Mouse (Mus musculus): ENCODE measurements around the gene Unc79. TPM values are rescaled to one million over a fixed set of nuclear protein-coding genes. Genes with fewer than 3 reads are reported as not detected.

Gene Unc79
- polyA plus RNA-seq, 1 experiment from 2014 or later: 0.36 TPM

GRCm38 (mm10) chr12:103143798-103144565 lies 195.3 kb downstream of the Unc79 start:
- no peaks in the 10 kb centered on the region for H3K36me3 ChIP-seq (replicated peaks)
- WGBS: 37% methylated on average over 9 of the region's 9 CpGs
- no peak overlapping the region for H3K27ac ChIP-seq
- H3K9me3 ChIP-seq: peaks cover 5% of the 10 kb centered on the region
- no peaks in the 10 kb centered on the region for H3K4me1 ChIP-seq
- no peaks in the 10 kb centered on the region for H3K27me3 ChIP-seq (ENCODE audit: poor library complexity, severe bottlenecking)
- H3K4me3 ChIP-seq: no peak overlapping the region
- peak; percentile 53 for DNase-seq (ENCODE audit: extremely low spot score, low spot score)

DNA sequence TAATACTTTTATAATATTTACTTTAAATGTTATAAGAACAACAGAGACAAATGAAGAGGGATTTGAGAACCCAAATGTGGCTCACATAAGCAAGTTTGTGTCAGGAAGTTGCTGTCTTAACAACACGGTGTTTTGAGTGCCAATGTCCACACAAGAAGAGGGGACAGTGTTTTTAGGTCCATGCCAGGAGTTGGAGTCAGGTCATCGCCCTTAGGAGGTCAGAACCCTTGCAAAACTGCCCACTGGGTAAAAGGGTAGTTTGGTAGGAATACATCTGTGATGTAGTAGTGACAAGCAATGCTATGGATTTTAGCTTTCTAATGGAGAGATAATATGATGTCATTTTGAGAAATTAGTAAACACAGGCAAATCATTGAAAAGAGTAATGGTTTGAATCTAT lies 201.6 kb downstream of the Unc79 start:
- 82% methylated on average over 2 of the region's 2 CpGs for WGBS
- no peaks in the 10 kb centered on the region for H3K36me3 ChIP-seq (replicated peaks)
- no peak for DNase-seq (ENCODE audit: extremely low spot score, low spot score)
- H3K4me3 ChIP-seq: no peak overlapping the region
- no peaks in the 10 kb centered on the region for H3K4me1 ChIP-seq
- no peak overlapping the region for H3K27ac ChIP-seq
- no peaks in the 10 kb centered on the region for H3K27me3 ChIP-seq (ENCODE audit: poor library complexity, severe bottlenecking)
- peaks cover 5% of the 10 kb centered on the region for H3K9me3 ChIP-seq

DNA sequence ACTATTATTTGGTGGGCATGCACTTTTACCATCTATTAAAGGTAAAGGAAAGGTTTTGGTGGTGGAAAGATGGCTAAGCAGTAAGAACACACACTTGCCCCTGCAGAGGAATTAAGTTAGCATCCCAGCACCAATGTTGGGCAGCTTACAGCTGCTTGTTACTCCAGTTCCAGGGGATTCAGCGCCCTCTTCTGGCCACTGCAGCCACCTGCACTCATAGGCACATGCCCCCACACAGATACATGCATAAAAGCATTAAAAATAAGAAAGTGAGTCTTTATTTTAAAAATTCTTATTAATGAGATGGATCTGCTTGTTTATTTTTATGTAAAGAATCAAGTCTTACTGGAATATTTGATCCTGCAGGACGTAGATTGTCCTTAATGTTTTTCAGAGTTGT lies 206.3 kb downstream of the Unc79 start:
- no peaks in the 10 kb centered on the region for H3K9me3 ChIP-seq
- H3K4me3 ChIP-seq: no peak overlapping the region
- H3K27me3 ChIP-seq (ENCODE audit: poor library complexity, severe bottlenecking): no peaks in the 10 kb centered on the region
- H3K27ac ChIP-seq: no peak overlapping the region
- 68% methylated on average over 2 of the region's 2 CpGs for WGBS
- H3K36me3 ChIP-seq (replicated peaks): no peaks in the 10 kb centered on the region
- DNase-seq (ENCODE audit: extremely low spot score, low spot score): no peak
- H3K4me1 ChIP-seq: peaks cover 20% of the 10 kb centered on the region

- DNase-seq (ENCODE audit: extremely low spot score, low spot score): no peak
- WGBS: 87% methylated on average over 3 of the region's 3 CpGs
- Histone ChIP-seq H3K36me3 (replicated peaks) (no peaks in the 10 kb centered on the region), H3K4me1 (peaks cover 20% of the 10 kb centered on the region), H3K9me3 (no peaks in the 10 kb centered on the region), H3K27ac (no peak overlapping the region), H3K4me3 (no peak overlapping the region), H3K27me3 (ENCODE audit: poor library complexity, severe bottlenecking) (no peaks in the 10 kb centered on the region)
Observed at GRCm38 (mm10) chr12:103155406-103155805, 206.7 kb downstream of the Unc79 start.

GRCm38 (mm10) chr12:103157129-103157910 lies 208.7 kb downstream of the Unc79 start:
- Histone ChIP-seq H3K27ac (peak overlapping the region; percentile 33; the same call in 1 of the 2 replicates), H3K27me3 (ENCODE audit: poor library complexity, severe bottlenecking) (no peaks in the 10 kb centered on the region), H3K9me3 (no peaks in the 10 kb centered on the region), H3K4me3 (no peak overlapping the region), H3K36me3 (replicated peaks) (no peaks in the 10 kb centered on the region), H3K4me1 (peaks cover 20% of the 10 kb centered on the region)
- no peak for DNase-seq (ENCODE audit: extremely low spot score, low spot score)
- WGBS: 83% methylated on average over 18 of the region's 18 CpGs

- Histone ChIP-seq H3K4me1 (peaks cover 24% of the 10 kb centered on the region), H3K9me3 (no peaks in the 10 kb centered on the region), H3K27ac (no peak overlapping the region), H3K27me3 (ENCODE audit: poor library complexity, severe bottlenecking) (no peaks in the 10 kb centered on the region), H3K4me3 (no peak overlapping the region), H3K36me3 (replicated peaks) (no peaks in the 10 kb centered on the region)
- WGBS: 73% methylated on average over 8 of the region's 8 CpGs
- DNase-seq (ENCODE audit: extremely low spot score, low spot score): no peak
Observed at GRCm38 (mm10) chr12:103159016-103159415, 210.4 kb downstream of the Unc79 start.

- H3K27ac ChIP-seq: no peak overlapping the region
- no peaks in the 10 kb centered on the region for H3K9me3 ChIP-seq
- DNase-seq (ENCODE audit: extremely low spot score, low spot score): no peak
- no peaks in the 10 kb centered on the region for H3K27me3 ChIP-seq (ENCODE audit: poor library complexity, severe bottlenecking)
- 92% methylated on average over 4 of the region's 4 CpGs for WGBS
- peaks cover 38% of the 10 kb centered on the region for H3K4me1 ChIP-seq
- H3K4me3 ChIP-seq: no peak overlapping the region
- no peaks in the 10 kb centered on the region for H3K36me3 ChIP-seq (replicated peaks)
Observed at GRCm38 (mm10) chr12:103160721-103161120, 212.1 kb downstream of the Unc79 start.

- Histone ChIP-seq H3K9me3 (no peaks in the 10 kb centered on the region), H3K4me3 (no peak overlapping the region), H3K27me3 (ENCODE audit: poor library complexity, severe bottlenecking) (no peaks in the 10 kb centered on the region), H3K4me1 (peaks cover 26% of the 10 kb centered on the region), H3K27ac (no peak overlapping the region), H3K36me3 (replicated peaks) (no peaks in the 10 kb centered on the region)
- WGBS: 86% methylated on average over 10 of the region's 10 CpGs
- no peak for DNase-seq (ENCODE audit: extremely low spot score, low spot score)
Observed at GRCm38 (mm10) chr12:103163596-103163995, 214.9 kb downstream of the Unc79 start.

DNA sequence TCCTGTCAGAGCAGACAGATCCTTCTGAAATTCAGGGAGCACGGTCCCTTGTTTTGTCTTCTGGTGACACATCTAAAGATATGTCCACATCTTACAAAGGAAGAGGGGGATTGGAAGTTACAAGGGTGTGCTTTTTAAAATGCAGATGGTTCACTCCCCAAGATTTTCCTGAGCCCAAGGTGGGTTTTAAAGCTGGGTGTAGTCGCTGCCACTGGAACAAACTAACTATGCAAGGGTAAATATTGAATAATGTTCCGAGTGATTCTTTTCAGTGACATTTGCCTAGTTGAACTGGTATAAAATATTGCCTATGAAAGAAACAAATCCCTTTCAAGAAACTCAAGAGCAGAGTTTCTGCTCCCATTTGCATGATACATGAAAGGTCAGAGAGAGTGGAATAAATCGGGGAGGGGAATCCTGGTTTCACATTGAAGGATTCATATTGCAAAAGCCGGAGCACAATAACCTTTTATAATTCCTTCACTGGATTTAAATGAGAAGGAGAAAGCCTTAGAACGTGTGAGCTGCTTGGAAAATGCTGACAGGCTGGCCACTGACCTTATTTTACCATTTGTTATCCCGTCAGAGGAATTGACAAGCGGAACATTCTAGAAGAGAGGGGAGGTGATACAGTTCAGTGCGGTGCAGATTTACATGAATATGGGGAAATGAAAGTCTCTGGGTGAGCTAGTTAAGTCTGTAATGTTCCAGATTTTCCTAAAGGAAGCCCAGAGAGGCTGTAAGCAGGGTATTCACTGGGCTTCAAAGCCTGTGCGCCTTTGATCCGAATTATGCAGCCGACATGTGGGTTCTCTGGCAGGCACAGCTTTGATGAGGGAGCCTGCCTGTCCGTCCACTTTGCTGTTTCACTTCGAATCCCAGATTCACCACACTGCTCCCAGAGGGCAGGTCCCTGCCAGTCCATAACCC lies 215.7 kb downstream of the Unc79 start:
- Histone ChIP-seq H3K9me3 (no peaks in the 10 kb centered on the region), H3K36me3 (replicated peaks) (no peaks in the 10 kb centered on the region), H3K27me3 (ENCODE audit: poor library complexity, severe bottlenecking) (no peaks in the 10 kb centered on the region), H3K27ac (peak overlapping the region; percentile 48; the same call in 1 of the 2 replicates), H3K4me1 (peaks cover 22% of the 10 kb centered on the region), H3K4me3 (no peak overlapping the region)
- DNase-seq (ENCODE audit: extremely low spot score, low spot score): no peak
- 67% methylated on average over 14 of the region's 14 CpGs for WGBS

GRCm38 (mm10) chr12:103168892-103169291 lies 220.2 kb downstream of the Unc79 start:
- no peaks in the 10 kb centered on the region for H3K27me3 ChIP-seq (ENCODE audit: poor library complexity, severe bottlenecking)
- no peak for DNase-seq (ENCODE audit: extremely low spot score, low spot score)
- H3K9me3 ChIP-seq: no peaks in the 10 kb centered on the region
- no peak overlapping the region for H3K4me3 ChIP-seq
- peaks cover 25% of the 10 kb centered on the region for H3K4me1 ChIP-seq
- 80% methylated on average over 12 of the region's 12 CpGs for WGBS
- no peaks in the 10 kb centered on the region for H3K36me3 ChIP-seq (replicated peaks)
- no peak overlapping the region for H3K27ac ChIP-seq

GRCm38 (mm10) chr12:103183057-103183456 lies 234.4 kb downstream of the Unc79 start:
- H3K36me3 ChIP-seq (replicated peaks): no peaks in the 10 kb centered on the region
- H3K4me1 ChIP-seq: peaks cover 9% of the 10 kb centered on the region
- peak overlapping the region; percentile 20; the same call in 1 of the 2 replicates for H3K27ac ChIP-seq
- 15% methylated on average over 7 of the region's 7 CpGs for WGBS
- no peak for DNase-seq (ENCODE audit: extremely low spot score, low spot score)
- H3K4me3 ChIP-seq: peak overlapping the region; percentile 2; the same call in 1 of the 2 replicates
- no peaks in the 10 kb centered on the region for H3K27me3 ChIP-seq (ENCODE audit: poor library complexity, severe bottlenecking)
- H3K9me3 ChIP-seq: no peaks in the 10 kb centered on the region

GRCm38 (mm10) chr12:103187020-103187419 lies 238.4 kb downstream of the Unc79 start:
- no peaks in the 10 kb centered on the region for H3K36me3 ChIP-seq (replicated peaks)
- no peaks in the 10 kb centered on the region for H3K27me3 ChIP-seq (ENCODE audit: poor library complexity, severe bottlenecking)
- no peak overlapping the region for H3K4me3 ChIP-seq
- H3K27ac ChIP-seq: no peak overlapping the region
- no peaks in the 10 kb centered on the region for H3K9me3 ChIP-seq
- DNase-seq (ENCODE audit: extremely low spot score, low spot score): no peak
- 88% methylated on average over 7 of the region's 7 CpGs for WGBS
- H3K4me1 ChIP-seq: peaks cover 24% of the 10 kb centered on the region

Data from forebrain, embryonic 10.5 days (tissue).